Mouse (Mus musculus): ENCODE data around the gene Saa1. TPM values are rescaled to one million over a fixed set of nuclear protein-coding genes. Genes with fewer than 3 reads are reported as not detected.

The Saa1 gene
- polyA plus RNA-seq, 1 experiment from 2014 or later: not detected

- 38% methylated on average over 6 of the region's 6 CpGs for WGBS
- no peak overlapping the region for H3K4me2 ChIP-seq (replicated peaks)
- peaks cover 4% of the 10 kb centered on the region for H3K4me1 ChIP-seq
- H3K9ac ChIP-seq (replicated peaks): no peak overlapping the region
- no peak overlapping the region for H3K4me3 ChIP-seq
- H3K27ac ChIP-seq (replicated peaks): no peak overlapping the region
- no peaks in the 10 kb centered on the region for H3K9me3 ChIP-seq
- no peaks in the 10 kb centered on the region for H3K27me3 ChIP-seq
- no peaks in the 10 kb centered on the region for H3K36me3 ChIP-seq
- no peak for ATAC-seq (replicated peaks)
Measured at GRCm38 (mm10) chr7:46714518-46714917, 28.3 kb downstream of the Saa1 start.

- peaks cover 11% of the 10 kb centered on the region for H3K4me1 ChIP-seq
- no peak for ATAC-seq (replicated peaks)
- no peaks in the 10 kb centered on the region for H3K9me3 ChIP-seq
- H3K4me2 ChIP-seq (replicated peaks): no peak overlapping the region
- H3K4me3 ChIP-seq: no peak overlapping the region
- H3K27ac ChIP-seq (replicated peaks): no peak overlapping the region
- H3K36me3 ChIP-seq: peaks cover 5% of the 10 kb centered on the region; the same call in 1 of the 2 replicates
- H3K9ac ChIP-seq (replicated peaks): no peak overlapping the region
- H3K27me3 ChIP-seq: no peaks in the 10 kb centered on the region
- WGBS: 81% methylated on average over 6 of the region's 6 CpGs
Measured at GRCm38 (mm10) chr7:46712250-46712649, 30.5 kb downstream of the Saa1 start.

- Histone ChIP-seq H3K36me3 (peaks cover 22% of the 10 kb centered on the region), H3K4me1 (peaks cover 11% of the 10 kb centered on the region), H3K27ac (replicated peaks) (peak within 1 kb of the TSS; percentile 85), H3K27me3 (no peaks in the 10 kb centered on the region), H3K9me3 (no peaks in the 10 kb centered on the region), H3K9ac (replicated peaks) (peak within 1 kb of the TSS; percentile 96), H3K4me3 (peak within 1 kb of the TSS; percentile 98), H3K4me2 (replicated peaks) (peak within 1 kb of the TSS; percentile 49)
- ATAC-seq (replicated peaks): peak; percentile 97
- under 1% methylated on average over 38 of the region's 38 CpGs for WGBS
Measured at GRCm38 (mm10) chr7:46710390-46710844, 32.4 kb downstream of the Saa1 start, which contains the start of gene Saal1. Gene Saal1, minus strand, starts transcription at chr7:46710680.

GRCm38 (mm10) chr7:46700521-46701025 lies 42.2 kb downstream of the Saa1 start:
- Histone ChIP-seq H3K36me3 (peaks cover 69% of the 10 kb centered on the region), H3K27me3 (no peaks in the 10 kb centered on the region), H3K4me3 (no peak overlapping the region), H3K4me2 (replicated peaks) (no peak overlapping the region), H3K27ac (replicated peaks) (no peak overlapping the region), H3K9me3 (no peaks in the 10 kb centered on the region), H3K4me1 (no peaks in the 10 kb centered on the region), H3K9ac (replicated peaks) (no peak overlapping the region)
- WGBS: 90% methylated on average over 6 of the region's 6 CpGs
- ATAC-seq (replicated peaks): no peak

- Histone ChIP-seq H3K36me3 (peaks cover 57% of the 10 kb centered on the region), H3K27ac (replicated peaks) (no peak overlapping the region), H3K9ac (replicated peaks) (no peak overlapping the region), H3K27me3 (no peaks in the 10 kb centered on the region), H3K9me3 (no peaks in the 10 kb centered on the region), H3K4me1 (no peaks in the 10 kb centered on the region), H3K4me2 (replicated peaks) (no peak overlapping the region), H3K4me3 (no peak overlapping the region)
- no peak for ATAC-seq (replicated peaks)
- WGBS: 93% methylated on average over 1 of the region's 1 CpGs
Measured at GRCm38 (mm10) chr7:46696754-46697153, 46.0 kb downstream of the Saa1 start.

Other genes with a start within 250 kb of the Saa1 start
- 28.4 and 29.4 TPM in 2 replicates for gene Sergef, start 103.2 kb downstream of the Saa1 start, polyA plus RNA-seq (2015; fragmentation: Nextera tagmentation; extraction: Ambion mirVana)
- 0.46 and 2.9 TPM in 2 replicates for gene Tph1, start 70.4 kb downstream of the Saa1 start, polyA plus RNA-seq (2015; fragmentation: Nextera tagmentation; extraction: Ambion mirVana)
- gene Saal1, start 32.3 kb downstream of the Saa1 start, polyA plus RNA-seq (2015; fragmentation: Nextera tagmentation; extraction: Ambion mirVana): 19.6 and 22.8 TPM in 2 replicates
- not detected in 2 replicates for gene Saa3, start 27.3 kb downstream of the Saa1 start, polyA plus RNA-seq (2015; fragmentation: Nextera tagmentation; extraction: Ambion mirVana)
- not detected in 2 replicates for gene Saa4, start 10.4 kb downstream of the Saa1 start, polyA plus RNA-seq (2015; fragmentation: Nextera tagmentation; extraction: Ambion mirVana)
- not detected in 2 replicates for gene Saa2, start 8.8 kb upstream of the Saa1 start, polyA plus RNA-seq (2015; fragmentation: Nextera tagmentation; extraction: Ambion mirVana)
- gene Hps5, start 53.1 kb upstream of the Saa1 start, polyA plus RNA-seq (2015; fragmentation: Nextera tagmentation; extraction: Ambion mirVana): 15.1 and 16.5 TPM in 2 replicates
- 48.8 and 51.5 TPM in 2 replicates for gene Gtf2h1, start 53.1 kb upstream of the Saa1 start, polyA plus RNA-seq (2015; fragmentation: Nextera tagmentation; extraction: Ambion mirVana)
- 744 and 772 TPM in 2 replicates for gene Ldha, start 98.5 kb upstream of the Saa1 start, polyA plus RNA-seq (2015; fragmentation: Nextera tagmentation; extraction: Ambion mirVana)
- gene Ldhc, start 118.2 kb upstream of the Saa1 start, polyA plus RNA-seq (2015; fragmentation: Nextera tagmentation; extraction: Ambion mirVana): not detected in 2 replicates
- gene Tsg101, start 177.0 kb upstream of the Saa1 start, polyA plus RNA-seq (2015; fragmentation: Nextera tagmentation; extraction: Ambion mirVana): 399 and 413 TPM in 2 replicates
- gene Uevld, start 215.5 kb upstream of the Saa1 start, polyA plus RNA-seq (2015; fragmentation: Nextera tagmentation; extraction: Ambion mirVana): 8.1 and 8.9 TPM in 2 replicates
- not detected in 2 replicates for gene Gm9999, start 240.6 kb upstream of the Saa1 start, polyA plus RNA-seq (2015; fragmentation: Nextera tagmentation; extraction: Ambion mirVana)

Data from forebrain, embryonic 15.5 days (tissue).